Mouse (Mus musculus) MN1 (cell line): Measurements from ENCODE around the gene Gm11555.
"Not testable (repeated sequence)": the region's sequence is repeated elsewhere in the genome, so short reads cannot be mapped to it uniquely, and the experiment has no call there.

Experiments used
- DNase-seq: peaks from one replicate; pipeline ENCODE4 v3.0.0-alpha.2; 2016; ENCODE audit warnings: low spot score

Gene Gm11555

DNA sequence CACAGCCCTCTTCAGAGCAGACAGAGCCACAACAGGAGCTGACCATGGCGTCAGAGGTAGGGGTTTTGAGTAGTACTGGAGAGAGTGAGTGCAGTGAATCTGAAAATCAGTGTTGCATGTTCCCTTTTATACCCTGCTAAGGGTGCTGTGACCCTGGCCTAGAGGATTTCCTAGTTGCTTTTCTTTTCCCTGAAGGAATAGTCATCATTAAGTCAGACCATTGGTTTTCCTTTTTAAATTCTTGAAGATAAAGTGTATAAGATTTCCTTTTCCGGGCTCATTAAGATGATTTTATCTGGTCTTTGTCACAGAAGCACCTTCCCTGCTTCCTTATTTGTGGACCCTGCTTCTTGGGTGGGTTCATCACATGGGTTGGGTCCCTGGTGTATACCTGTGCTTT, at the start of gene Gm11555:
TSS of gene Gm11555 (minus strand) at position 101 of the 400 bp plus-strand sequence.
- DNase-seq = no peak

- DNase-seq = no peak
Measured at GRCm38 (mm10) chr11:99690463-99690862, 40.4 kb upstream of the Gm11555 start, which contains the start of gene Gm14190. Gene Gm14190 (minus strand): TSS chr11:99690740.

- DNase-seq = not testable (repeated sequence)
Measured at GRCm38 (mm10) chr11:99685235-99685634, 35.2 kb upstream of the Gm11555 start.

DNA sequence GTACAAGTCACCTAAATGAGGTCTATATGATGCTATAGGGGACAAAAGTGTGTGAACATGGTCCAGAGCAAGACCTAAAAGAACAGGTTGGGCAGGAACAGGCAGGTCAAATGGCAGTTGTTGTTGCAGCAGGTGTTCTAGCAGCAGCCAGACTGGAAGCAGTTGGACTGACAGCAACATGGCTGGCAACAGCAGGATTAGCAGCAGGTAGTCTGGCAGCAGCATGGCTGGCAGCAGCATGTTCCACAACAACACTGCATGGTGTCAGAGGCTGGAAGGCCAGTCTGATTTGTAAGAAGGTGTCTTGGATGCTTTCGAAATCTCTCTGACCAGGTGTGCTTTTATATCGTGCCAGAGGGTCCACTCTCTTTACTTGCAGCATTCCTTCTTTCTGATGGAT, 33.4 kb upstream of the Gm11555 start:
- DNase-seq = no peak

GRCm38 (mm10) chr11:99665860-99666259, 15.8 kb upstream of the Gm11555 start, which contains the start of gene Krtap4-6:
Gene Krtap4-6 (minus strand): TSS chr11:99665960.
- no peak for DNase-seq

DNA sequence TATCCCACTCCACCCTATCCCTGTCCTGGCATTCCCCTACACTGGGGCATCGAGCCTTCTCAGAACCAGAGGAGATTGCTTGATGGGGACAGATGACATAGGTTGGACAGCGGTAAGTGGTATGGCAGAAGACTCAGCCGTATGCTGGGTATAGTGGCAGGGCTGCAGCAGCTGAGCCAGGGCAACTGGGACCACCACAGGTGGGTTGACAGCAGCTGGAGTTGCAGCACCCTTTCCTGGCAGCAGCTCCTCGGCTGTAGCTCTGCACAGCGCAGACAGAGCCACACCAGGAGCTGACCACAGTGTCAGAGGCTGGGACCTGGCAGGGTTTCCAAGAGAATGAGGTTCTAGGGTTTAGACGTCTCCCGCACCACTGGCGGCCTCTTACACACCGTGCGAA, 12.8 kb upstream of the Gm11555 start:
- no peak for DNase-seq

DNA sequence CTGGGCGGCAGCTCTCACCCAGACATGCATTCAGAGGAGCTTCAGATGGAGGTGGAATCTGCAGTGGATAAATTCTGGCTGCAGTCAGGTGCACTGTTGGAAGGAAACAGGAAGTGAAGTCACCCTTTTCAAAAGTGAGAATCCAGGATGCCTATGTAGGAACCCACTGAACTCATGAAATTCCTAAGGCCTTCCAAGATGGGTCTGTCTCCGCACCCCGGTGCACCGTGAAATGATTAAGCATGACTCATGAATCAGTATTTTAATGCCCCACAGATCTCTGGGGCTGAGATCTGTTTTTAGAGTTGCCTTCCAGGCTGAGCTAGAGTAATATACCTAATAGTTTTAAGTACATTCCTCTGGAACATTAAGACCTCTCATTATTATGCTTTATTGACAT, 9.2 kb upstream of the Gm11555 start:
- DNase-seq = no peak

DNA sequence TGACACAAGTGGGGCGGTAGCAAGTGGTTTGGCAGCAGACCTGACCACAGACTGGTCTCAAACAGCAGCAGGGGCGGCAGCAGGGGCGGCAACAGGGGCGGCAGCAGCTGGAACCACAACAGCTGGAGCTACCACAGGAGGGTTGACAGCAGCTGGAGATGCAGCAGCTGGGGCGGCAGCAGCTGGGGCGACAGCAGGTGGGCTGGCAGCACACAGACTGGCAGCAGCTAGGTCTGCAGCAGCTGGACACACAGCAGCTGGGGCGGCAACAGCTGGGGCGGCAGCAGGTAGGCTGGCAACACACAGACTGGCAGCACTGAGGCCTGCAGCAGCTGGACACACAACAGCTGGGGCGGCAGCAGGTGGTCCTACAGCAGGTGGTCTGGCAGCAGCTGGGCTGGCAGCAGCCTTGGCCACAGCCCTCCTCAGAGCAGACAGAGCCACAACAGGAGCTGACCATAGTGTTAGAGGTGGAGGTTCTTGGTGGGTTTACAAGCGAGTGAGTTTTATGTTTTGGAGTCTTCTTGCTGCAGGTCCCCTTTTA, 8.5 kb upstream of the Gm11555 start, which contains the start of gene Gm11563:
TSS of gene Gm11563 (minus strand) at position 494 of the 544 bp plus-strand sequence.
- not testable (repeated sequence) for DNase-seq

DNA sequence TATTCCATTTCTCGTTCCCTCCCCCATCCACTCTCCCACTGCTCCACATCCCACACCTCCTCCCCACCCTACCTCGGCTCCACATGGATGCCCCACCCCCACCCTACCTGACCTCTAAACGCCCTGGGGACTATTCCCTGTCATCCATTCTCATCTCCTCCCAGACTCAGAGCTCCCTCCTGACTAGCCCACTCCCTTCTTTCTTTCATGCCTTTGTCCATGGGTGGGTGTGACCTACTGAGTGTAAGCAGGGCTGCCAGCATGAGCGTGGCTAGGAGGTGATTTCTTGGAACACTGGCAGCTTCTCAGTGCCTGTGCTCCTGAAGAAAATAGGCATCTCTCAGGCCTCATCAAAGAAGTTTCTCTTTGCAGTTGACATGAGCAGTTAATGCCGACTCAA, 7.0 kb upstream of the Gm11555 start:
- DNase-seq = no peak

- no peak for DNase-seq
Measured at GRCm38 (mm10) chr11:99646444-99646843, 3.6 kb downstream of the Gm11555 start.

GRCm38 (mm10) chr11:99644351-99644750, 5.7 kb downstream of the Gm11555 start:
- DNase-seq = no peak

DNA sequence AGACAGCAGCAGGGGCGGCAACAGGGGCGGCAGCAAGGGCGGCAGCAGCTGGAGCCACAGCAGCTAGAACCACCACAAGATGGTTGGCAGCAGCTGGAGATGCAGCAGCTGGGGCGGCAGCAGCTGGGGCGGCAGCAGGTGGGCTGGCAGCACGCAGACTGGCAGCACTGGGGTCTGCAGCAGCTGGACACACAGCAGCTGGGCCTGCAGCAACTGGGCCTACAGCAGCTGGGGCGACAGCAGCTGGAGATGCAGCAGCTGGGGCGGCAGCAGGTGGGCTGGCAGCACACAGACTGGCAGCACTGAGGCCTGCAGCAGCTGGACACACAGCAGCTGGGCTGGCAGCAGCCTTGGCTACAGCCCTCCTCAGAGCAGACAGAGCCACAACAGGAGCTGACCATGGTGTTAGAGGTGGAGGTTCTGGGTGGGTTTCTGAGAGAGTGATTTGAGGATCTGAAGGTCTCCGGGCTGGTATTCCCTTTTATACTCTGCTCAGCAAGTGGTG, 6.3 kb downstream of the Gm11555 start, which contains the start of gene Krtap4-7:
TSS of gene Krtap4-7 (minus strand) at position 455 of the 505 bp plus-strand sequence.
- not testable (repeated sequence) for DNase-seq

DNA sequence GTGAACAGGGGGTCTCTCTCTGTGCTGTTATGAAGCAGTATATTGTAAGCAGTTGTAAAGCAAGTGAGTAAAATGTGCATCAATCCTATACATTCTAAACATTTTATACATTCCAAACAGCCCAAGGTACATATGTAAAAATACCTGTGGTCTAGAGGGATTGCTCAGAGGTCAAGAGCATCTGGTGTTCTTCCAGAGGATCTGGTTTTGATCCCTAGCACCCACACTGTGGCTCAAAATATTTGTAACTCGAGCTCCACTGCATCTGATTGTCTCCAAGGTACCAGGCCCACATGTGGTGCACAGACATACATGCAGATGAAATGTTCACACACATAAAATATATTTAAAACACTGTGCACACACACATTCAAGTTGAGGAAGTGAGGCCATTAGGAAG, 9.1 kb downstream of the Gm11555 start:
- no peak for DNase-seq

DNA sequence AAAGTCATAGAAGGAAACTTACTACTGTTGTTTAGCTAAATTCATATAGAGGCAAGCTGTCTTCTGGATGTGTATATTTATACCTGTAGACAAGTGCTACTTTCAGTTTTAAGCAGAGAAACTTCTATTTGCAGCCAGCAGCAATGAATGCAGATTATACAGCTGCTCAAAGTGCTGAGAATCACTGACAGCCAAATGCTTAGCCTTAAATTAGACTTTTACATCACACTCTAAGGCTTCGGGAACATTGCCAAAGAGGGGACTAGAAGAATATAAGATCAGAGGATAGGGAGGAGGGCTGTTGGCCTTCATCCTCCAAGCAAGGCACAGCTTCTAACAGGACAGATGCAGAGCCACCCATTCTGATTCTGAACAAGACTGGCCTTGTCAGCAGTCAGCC, 12.9 kb downstream of the Gm11555 start:
- no peak for DNase-seq

- DNase-seq = no peak
Measured at GRCm38 (mm10) chr11:99634653-99635134, 15.3 kb downstream of the Gm11555 start, which contains the start of gene Krtap4-2. Gene Krtap4-2 (minus strand): TSS chr11:99635084.

DNA sequence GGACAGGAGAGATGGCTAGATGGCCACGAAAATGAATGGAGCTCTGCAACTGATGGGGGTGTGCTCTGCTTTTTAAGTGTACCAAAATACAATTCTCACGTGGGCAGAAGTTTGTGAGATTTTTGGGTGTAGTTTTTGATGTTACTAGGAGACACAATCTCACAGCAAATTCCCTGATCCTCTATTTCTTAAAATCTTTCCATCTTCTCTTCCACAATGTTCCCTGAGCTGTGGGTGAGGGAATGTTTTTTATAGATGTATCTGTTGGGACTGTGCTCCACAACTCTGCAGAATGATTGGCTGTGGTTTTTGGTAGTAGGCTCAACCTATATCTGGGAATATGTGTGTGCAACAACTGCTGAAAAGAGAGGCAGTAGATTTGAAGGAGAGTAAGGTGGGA, 16.7 kb downstream of the Gm11555 start:
- DNase-seq = no peak

GRCm38 (mm10) chr11:99630890-99631289, 19.1 kb downstream of the Gm11555 start:
- no peak for DNase-seq

GRCm38 (mm10) chr11:99628138-99628537, 21.9 kb downstream of the Gm11555 start, which contains the start of gene Krtap4-1:
Gene Krtap4-1 (minus strand): TSS chr11:99628238.
- no peak for DNase-seq

DNA sequence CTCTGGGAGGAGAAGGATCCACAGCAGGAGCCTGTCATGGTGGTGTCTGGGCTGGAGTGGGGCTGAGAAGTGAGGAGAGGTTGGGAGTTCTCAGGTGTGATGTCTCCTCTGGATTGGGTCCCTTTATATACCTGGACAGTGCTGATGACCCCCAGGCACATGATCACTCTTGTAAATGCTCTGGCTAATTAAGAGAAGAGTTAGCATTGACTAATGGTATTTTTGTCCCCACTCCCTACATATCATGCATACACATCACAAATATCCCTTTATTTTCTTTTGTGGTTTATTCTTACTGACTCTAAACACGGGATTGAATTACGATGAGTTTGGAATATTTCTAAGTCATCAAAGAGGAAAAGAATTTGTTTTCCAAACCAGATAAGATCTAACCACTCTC, 29.7 kb downstream of the Gm11555 start, which contains the start of gene Gm11562:
TSS of gene Gm11562 (minus strand) at position 101 of the 400 bp plus-strand sequence.
- no peak for DNase-seq

DNA sequence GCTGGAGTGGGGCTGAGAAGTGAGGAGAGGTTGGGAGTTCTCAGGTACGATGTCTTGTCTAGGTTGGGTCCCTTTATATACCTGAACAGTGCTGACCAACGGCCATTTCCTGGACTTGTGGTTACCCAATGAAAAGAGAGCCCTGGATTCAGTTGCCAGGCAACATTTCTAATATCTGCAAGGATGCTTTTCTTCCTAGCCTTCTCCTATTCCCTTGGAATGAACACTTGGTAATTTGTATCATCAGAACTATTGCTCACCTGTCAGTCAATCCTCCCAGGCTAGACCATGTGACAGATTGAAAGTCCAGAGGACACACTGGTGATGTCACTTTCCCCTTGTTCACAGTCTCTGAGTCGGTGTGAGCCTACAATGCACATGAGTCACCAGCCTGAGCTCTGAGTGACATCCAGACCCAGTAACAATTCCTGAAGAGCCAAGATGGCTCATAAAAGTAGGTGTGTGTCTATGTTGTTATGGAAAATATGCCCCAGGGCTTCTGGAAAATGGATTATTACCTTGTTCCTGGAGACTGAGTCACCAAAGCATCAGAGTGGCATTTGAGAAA, 35.2 kb downstream of the Gm11555 start, which contains the start of gene Krtap2-4:
TSS of gene Krtap2-4 (minus strand) at position 51 of the 568 bp plus-strand sequence.
- no peak for DNase-seq

DNA sequence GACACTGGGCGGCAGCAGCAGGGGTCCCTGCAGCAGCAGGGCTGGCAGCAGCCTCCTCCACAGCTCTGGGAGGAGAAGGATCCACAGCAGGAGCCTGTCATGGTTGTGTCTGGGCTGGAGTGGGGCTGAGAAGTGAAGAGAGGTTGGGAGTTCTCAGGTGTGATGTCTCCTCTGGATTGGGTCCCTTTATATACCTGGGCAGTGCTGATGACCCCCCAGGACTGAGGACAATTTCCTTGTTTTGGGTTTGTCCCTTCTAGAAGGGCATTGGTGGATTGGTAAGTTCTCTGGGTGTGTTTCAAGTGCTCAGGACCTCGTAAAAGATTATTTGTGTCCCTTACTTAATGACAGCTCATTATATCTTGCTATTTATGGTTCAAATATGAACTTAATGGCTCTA, 39.9 kb downstream of the Gm11555 start, which contains the start of gene Gm11937:
TSS of gene Gm11937 (minus strand) at position 101 of the 400 bp plus-strand sequence.
- not testable (repeated sequence) for DNase-seq

GRCm38 (mm10) chr11:99609126-99609525, 40.9 kb downstream of the Gm11555 start:
- DNase-seq = no peak

- not testable (repeated sequence) for DNase-seq
Measured at GRCm38 (mm10) chr11:99603208-99603607, 46.8 kb downstream of the Gm11555 start, which contains the start of gene Gm11938. Gene Gm11938 (minus strand): TSS chr11:99603308.
